Mouse (Mus musculus) kidney, adult 2 months (tissue): ENCODE data around the gene Pax6.

Experiments
- CTCF ChIP-seq: fragments of 200-500 bp; conservative IDR thresholded peaks from 2 replicates; pipeline ENCODE4 v1.5.1; 2011; ENCODE audit warnings: low read depth, mild to moderate bottlenecking, control low read depth, low read length, moderate library complexity, mixed read lengths; ENCODE audit not compliant: insufficient read depth, insufficient read length
- POLR2A ChIP-seq: fragments of 200-500 bp; IDR thresholded peaks from one replicate; pipeline ENCODE4 v1.6.1; 2011; ENCODE audit warnings: low read depth, low read length, control low read depth

DNA sequence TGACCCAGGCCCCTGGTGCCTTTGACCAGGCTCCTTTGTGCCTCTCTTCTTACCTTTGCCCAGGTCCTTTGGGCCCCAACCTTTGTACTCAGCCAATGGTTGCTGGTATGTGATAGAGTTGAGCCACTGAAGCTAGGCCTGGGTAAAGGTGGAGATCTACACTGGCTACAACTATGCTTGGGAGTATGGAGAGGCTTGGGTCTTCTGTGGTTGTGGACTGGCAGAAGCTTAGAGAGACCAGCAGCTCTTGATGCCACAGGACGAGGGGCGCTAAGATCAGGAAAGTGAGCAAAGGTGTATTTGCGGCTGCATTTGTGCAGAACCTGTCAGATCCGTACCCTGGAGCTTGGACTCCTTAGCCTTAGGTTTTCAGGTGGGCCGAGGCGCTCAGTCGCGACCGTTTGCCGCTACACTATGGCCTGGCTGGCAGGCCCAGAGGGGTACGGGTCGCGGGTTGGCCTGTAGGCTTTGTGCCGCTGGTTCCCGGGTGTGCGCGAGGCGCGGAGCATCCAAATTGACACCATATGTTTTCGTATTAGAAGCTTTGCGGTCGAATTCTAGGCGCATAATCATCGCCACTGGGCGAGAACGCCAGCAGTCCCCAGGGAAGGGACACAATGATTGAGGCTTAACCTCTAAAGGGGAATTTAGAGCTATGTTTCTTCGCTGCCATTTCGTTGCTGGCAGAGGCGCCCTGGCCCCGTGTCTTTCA, 12.5 kb downstream of the Pax6 start:
- TF ChIP-seq CTCF (no peak), POLR2A (no peak)
